Mouse (Mus musculus): ENCODE data around the gene Megf9.

Megf9 gene

GRCm38 (mm10) chr4:70420202-70420601 lies 114.6 kb downstream of the Megf9 start:
- DNase-seq (ENCODE audit: low spot score), result no peak

- no peak for DNase-seq (ENCODE audit: low spot score)
Observed at GRCm38 (mm10) chr4:70412126-70412525, 122.7 kb downstream of the Megf9 start.

GRCm38 (mm10) chr4:70409994-70410721 lies 124.6 kb downstream of the Megf9 start, which contains the start of gene Cdk5rap2:
Gene Cdk5rap2, minus strand, starts transcription at chr4:70410443.
- DNase-seq (ENCODE audit: low spot score), result peak; percentile 88

GRCm38 (mm10) chr4:70409456-70409855 lies 125.3 kb downstream of the Megf9 start:
- DNase-seq (ENCODE audit: low spot score), result no peak

- DNase-seq (ENCODE audit: low spot score), result no peak
Observed at GRCm38 (mm10) chr4:70402109-70402819, 132.5 kb downstream of the Megf9 start.

GRCm38 (mm10) chr4:70399476-70399875 lies 135.3 kb downstream of the Megf9 start:
- no peak for DNase-seq (ENCODE audit: low spot score)

- no peak for DNase-seq (ENCODE audit: low spot score)
Observed at GRCm38 (mm10) chr4:70399074-70399473, 135.7 kb downstream of the Megf9 start.

- no peak for DNase-seq (ENCODE audit: low spot score)
Observed at GRCm38 (mm10) chr4:70398088-70398487, 136.7 kb downstream of the Megf9 start.

GRCm38 (mm10) chr4:70396701-70397100 lies 138.1 kb downstream of the Megf9 start:
- DNase-seq (ENCODE audit: low spot score), result no peak

GRCm38 (mm10) chr4:70394736-70395135 lies 140.1 kb downstream of the Megf9 start:
- DNase-seq (ENCODE audit: low spot score), result no peak

GRCm38 (mm10) chr4:70391760-70392372 lies 142.9 kb downstream of the Megf9 start:
- no peak for DNase-seq (ENCODE audit: low spot score)

- DNase-seq (ENCODE audit: low spot score), result no peak
Observed at GRCm38 (mm10) chr4:70391073-70391472, 143.7 kb downstream of the Megf9 start.

- no peak for DNase-seq (ENCODE audit: low spot score)
Observed at GRCm38 (mm10) chr4:70386206-70386605, 148.6 kb downstream of the Megf9 start.

- no peak for DNase-seq (ENCODE audit: low spot score)
Observed at GRCm38 (mm10) chr4:70377359-70377758, 157.4 kb downstream of the Megf9 start.

Measured in spleen, adult 12 weeks (tissue).